Mouse (Mus musculus) MEL (cell line): ENCODE measurements at regions not wholly inside any gene's neighbourhood (a gene's known extent, or its start where the extent isn't known, plus 50 kb on each side); places are given as distances from the start of the nearest gene placed in this dataset.

Experiments
- CTCF ChIP-seq, 3 experiments: IDR thresholded peaks in 2 of 3; conservative IDR thresholded peaks in 1 of 3; 2 replicates each; pipeline ENCODE4 v1.5.1; 2011 to 2012; ENCODE audit warnings: low read length in 3 of 3, low read depth in 2 of 3, mild to moderate bottlenecking in 2 of 3, improper control_type of control experiment in 1 of 3, inconsistent platforms in 1 of 3, mixed read lengths in 1 of 3, moderate library complexity in 1 of 3; ENCODE audit not compliant: control insufficient read depth in 1 of 3, insufficient read depth in 1 of 3, poor library complexity in 1 of 3, severe bottlenecking in 1 of 3
- EP300 ChIP-seq, 2 experiments: IDR thresholded peaks; 2 replicates each; pipeline ENCODE4 v1.6.1; 2011; ENCODE audit warnings: improper control_type of control experiment in 2 of 2, low read length in 2 of 2, low read depth in 1 of 2, mild to moderate bottlenecking in 1 of 2
- HCFC1 ChIP-seq: IDR thresholded peaks from 2 replicates; pipeline ENCODE4 v1.6.1; 2012; ENCODE audit warnings: low read depth, mild to moderate bottlenecking, inconsistent platforms, low read length, improper control_type of control experiment, moderate library complexity
- KAT2A ChIP-seq: conservative IDR thresholded peaks from 2 replicates; pipeline ENCODE4 v1.6.1; 2012; ENCODE audit warnings: low read depth, low read length, improper control_type of control experiment, inconsistent platforms
- NRF1 ChIP-seq: IDR thresholded peaks from 2 replicates; pipeline ENCODE4 v1.6.1; 2014; ENCODE audit warnings: low read depth, mild to moderate bottlenecking, inconsistent platforms, low read length, improper control_type of control experiment, moderate library complexity; ENCODE audit not compliant: poor library complexity, insufficient read depth, severe bottlenecking
- POLR2A ChIP-seq, 2 experiments: IDR thresholded peaks; 2 replicates each; pipeline ENCODE4 v1.6.1; 2011 to 2012; ENCODE audit warnings: low read length in 2 of 2, mild to moderate bottlenecking in 2 of 2, control low read depth in 1 of 2, improper control_type of control experiment in 1 of 2, low read depth in 1 of 2, moderate library complexity in 1 of 2; ENCODE audit not compliant: control insufficient read depth in 1 of 2, insufficient read depth in 1 of 2, poor library complexity in 1 of 2

GRCm38 (mm10) chr13:101505054-101505453, 263.0 kb downstream of the Pik3r1 start:
- TF ChIP-seq KAT2A (no peak), POLR2A (IDR thresholded peaks at IDR 0.05; ENCODE audit: control insufficient read depth in 1 of 2, insufficient read depth in 1 of 2, low read depth in 1 of 2, low read length in 2 of 2, poor library complexity in 1 of 2) (no peak), EP300 (IDR thresholded peaks at IDR 0.05; ENCODE audit: low read depth in 1 of 2, low read length in 2 of 2) (no peak), CTCF (IDR thresholded peaks at IDR 0.05 in 2 of 3, conservative IDR thresholded peaks at IDR 0.05 in 1 of 3; ENCODE audit: control insufficient read depth in 1 of 3, insufficient read depth in 1 of 3, low read depth in 2 of 3, low read length in 3 of 3, poor library complexity in 1 of 3, severe bottlenecking in 1 of 3) (no peak), NRF1 (no peak), HCFC1 (no peak)
